In the genomic region with DNA sequence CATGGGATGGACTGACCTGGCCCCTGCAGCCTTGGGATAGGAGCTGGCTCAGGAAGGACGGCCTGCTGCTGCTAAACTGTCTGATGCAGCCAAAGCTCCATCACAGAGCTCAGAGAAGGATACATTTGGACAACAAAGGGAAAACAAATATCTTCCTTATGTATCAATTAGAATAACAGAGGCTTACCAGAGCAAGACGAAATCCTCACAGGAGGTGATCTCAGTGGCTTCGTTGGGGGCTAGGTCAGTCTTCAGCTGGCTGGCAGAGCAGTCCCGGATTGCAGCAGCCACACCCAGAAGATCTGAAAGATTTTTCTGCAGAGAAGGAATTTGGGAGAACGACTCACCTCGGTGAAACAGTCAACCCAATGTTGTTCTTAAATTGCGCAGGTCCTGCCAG, we compare ENCODE assay signal across 25 mouse cellular contexts. TPM values are rescaled to one million over a fixed set of nuclear protein-coding genes. Genes with fewer than 3 reads are reported as not detected.
A peak's percentile ranks its signal among the peaks of the same experiment; 100 is the strongest.
DNase-seq lines count a peak whose midpoint lies in the region; ATAC-seq and TF ChIP-seq lines count a peak whose summit lies in the region.
"Had no signal": no experiment of that assay in that cellular context is flagged by ENCODE, and none has a peak within 500 bp of the region (broad histone marks: within the 10 kb centered on the region; RNA-seq: fewer than 3 reads in every experiment).

No protein-coding gene starts in this region.

- H3K36me3 ChIP-seq in stomach, embryonic 16.5 days (ENCODE audit: control insufficient read depth, insufficient read depth, low read length), result no peaks in the 10 kb centered on the region
- no peaks in the 10 kb centered on the region for H3K36me3 ChIP-seq in stomach, postnatal 0 days (ENCODE audit: control insufficient read depth, insufficient read depth, low read length)
- peaks cover 3% of the 10 kb centered on the region; the same call in 1 of the 2 replicates for H3K36me3 ChIP-seq in ES-Bruce4 (ENCODE audit: control insufficient read depth, insufficient read depth, low read length, poor library complexity, severe bottlenecking)
- H3K36me3 ChIP-seq: embryonic facial prominence, embryonic 15.5 days; forebrain, embryonic 10.5 days; heart, embryonic 15.5 days; hindbrain, embryonic 13.5 days had no signal

- H3K9ac ChIP-seq in stomach, embryonic 16.5 days (ENCODE audit: low read length), result no peak overlapping the region
- no peak overlapping the region for H3K9ac ChIP-seq in stomach, postnatal 0 days (ENCODE audit: low read length)
- no peak overlapping the region for H3K9ac ChIP-seq in ES-Bruce4 (ENCODE audit: low read depth, poor library complexity, severe bottlenecking)
- H3K9ac ChIP-seq: embryonic facial prominence, embryonic 15.5 days; heart, embryonic 15.5 days; hindbrain, embryonic 13.5 days had no signal

- WGBS in stomach, embryonic 16.5 days, result 24% methylated on average over 7 of the region's 7 CpGs
- WGBS in stomach, postnatal 0 days, result 18% methylated on average over 7 of the region's 7 CpGs

- H3K4me1 ChIP-seq in stomach, embryonic 16.5 days (ENCODE audit: control insufficient read depth, insufficient read depth, low read length), result peaks cover 14% of the 10 kb centered on the region
- no peaks in the 10 kb centered on the region for H3K4me1 ChIP-seq in stomach, postnatal 0 days (replicated peaks; ENCODE audit: control insufficient read depth, insufficient read depth)
- H3K4me1 ChIP-seq in ES-Bruce4 (ENCODE audit: control insufficient read depth, insufficient read depth, low read length), result peaks cover 1% of the 10 kb centered on the region

- H3K4me2 ChIP-seq in stomach, embryonic 16.5 days (ENCODE audit: low read depth, low read length), result no peak overlapping the region
- no peak overlapping the region for H3K4me2 ChIP-seq in stomach, postnatal 0 days (replicated peaks; ENCODE audit: low read depth)
- H3K4me2 ChIP-seq: embryonic facial prominence, embryonic 15.5 days; heart, embryonic 11.5 days; heart, embryonic 15.5 days; hindbrain, embryonic 13.5 days had no signal

- H3K9me3 ChIP-seq in stomach, embryonic 16.5 days (replicated peaks; ENCODE audit: control insufficient read depth, low read length), result no peaks in the 10 kb centered on the region
- H3K9me3 ChIP-seq in stomach, postnatal 0 days (ENCODE audit: control insufficient read depth, low read length), result no peaks in the 10 kb centered on the region
- H3K9me3 ChIP-seq in ES-Bruce4 (replicated peaks; ENCODE audit: control insufficient read depth, insufficient read depth, low read length, poor library complexity, severe bottlenecking), result no peaks in the 10 kb centered on the region
- H3K9me3 ChIP-seq: embryonic facial prominence, embryonic 15.5 days; forebrain, embryonic 10.5 days; heart, embryonic 15.5 days; hindbrain, embryonic 13.5 days had no signal

- H3K27me3 ChIP-seq in stomach, embryonic 16.5 days (ENCODE audit: control insufficient read depth, insufficient read depth, low read length), result no peaks in the 10 kb centered on the region
- H3K27me3 ChIP-seq in stomach, postnatal 0 days (ENCODE audit: control insufficient read depth, insufficient read depth, low read length), result no peaks in the 10 kb centered on the region
- no peaks in the 10 kb centered on the region for H3K27me3 ChIP-seq in ES-Bruce4 (ENCODE audit: control insufficient read depth, insufficient read depth, low read length, poor library complexity, severe bottlenecking)
- H3K27me3 ChIP-seq: embryonic facial prominence, embryonic 15.5 days; heart, embryonic 15.5 days had no signal

- DNase-seq in stomach, postnatal 0 days (ENCODE audit: low spot score), result no peak
- peak; percentile 96 for DNase-seq in R1 (ENCODE audit: low read depth, low spot score)
- DNase-seq in urinary bladder, adult 2 months (ENCODE audit: low spot score), result no peak
- no peak for DNase-seq in embryo, embryonic 11 days
- DNase-seq: adrenal gland, postnatal 36 days; cerebellum, adult 9-11 months; cerebellum, postnatal 36 days; gastrocnemius, adult 2 months; gastrocnemius, postnatal 36 days; heart, adult 2 months; heart, postnatal 14 days; kidney, adult 11 months had no signal

- ATAC-seq in stomach, embryonic 16.5 days (ENCODE audit: insufficient read depth, low FRiP score), result no peak
- no peak for ATAC-seq in stomach, postnatal 0 days (ENCODE audit: low FRiP score, low TSS enrichment)
- ATAC-seq: activated CD4-positive, CD25-positive, alpha-beta regulatory T cell, adult 4 months; forebrain, embryonic 14.5 days; hindbrain, postnatal 0 days had no signal

- no peak for TF ChIP-seq POLR2A in ES-Bruce4 (IDR thresholded peaks at IDR 0.05; ENCODE audit: insufficient read depth, low read length)

- peak overlapping the region; percentile 52 for H3K27ac ChIP-seq in stomach, embryonic 16.5 days (ENCODE audit: low read length)
- H3K27ac ChIP-seq in stomach, postnatal 0 days (replicated peaks), result no peak overlapping the region
- peak overlapping the region; percentile 88 for H3K27ac ChIP-seq in ES-Bruce4 (ENCODE audit: insufficient read depth, low read length)
- H3K27ac ChIP-seq: embryonic facial prominence, embryonic 15.5 days; forebrain, embryonic 10.5 days; gastrocnemius, adult 2 months; heart, adult 2 months; heart, embryonic 15.5 days; hindbrain, embryonic 13.5 days; hindbrain, postnatal 0 days had no signal

- TF ChIP-seq CTCF in stomach, postnatal 0 days (IDR thresholded peaks at IDR 0.05; ENCODE audit: low read depth), result no peak
- no peak for TF ChIP-seq CTCF in ES-Bruce4 (IDR thresholded peaks at IDR 0.05; ENCODE audit: low read depth, low read length)

- H3K4me3 ChIP-seq in stomach, embryonic 16.5 days (replicated peaks; ENCODE audit: low read length), result no peak overlapping the region
- no peak overlapping the region for H3K4me3 ChIP-seq in stomach, postnatal 0 days (ENCODE audit: low read depth, low read length)
- H3K4me3 ChIP-seq in ES-Bruce4 (ENCODE audit: low read depth, low read length), result no peak overlapping the region
- H3K4me3 ChIP-seq: embryonic facial prominence, embryonic 15.5 days; erythroblast, embryonic 14.5 days; forebrain, embryonic 10.5 days; gastrocnemius, adult 2 months; heart, adult 2 months; heart, embryonic 15.5 days; hindbrain, embryonic 13.5 days had no signal

- no peak for TF ChIP-seq EP300 in stomach, postnatal 0 days (optimal IDR thresholded peaks at IDR 0.05)
- 0 out of 2 replicates have a peak, but pooled peaks have one; percentile 21 for TF ChIP-seq EP300 in ES-Bruce4 (IDR thresholded peaks at IDR 0.05; ENCODE audit: insufficient read depth, low read depth, low read length)

RNA-seq across cellular contexts. Expression of a gene that starts 2.0 kb away (rescaled TPM):
- 6.9 and 7.9 TPM in 2 replicates for polyA plus RNA-seq in stomach, embryonic 16.5 days (2015; fragmentation: Nextera tagmentation; extraction: Ambion mirVana)
- polyA plus RNA-seq in stomach, postnatal 0 days (2015; fragmentation: Nextera tagmentation; extraction: Ambion mirVana), result 1.3 and 1.7 TPM in 2 replicates
- 155 and 186 TPM in 2 replicates for polyA plus RNA-seq in ES-Bruce4 (2011; ENCODE audit: insufficient read depth, insufficient read length, low read depth, missing spikeins)
- polyA plus RNA-seq in urinary bladder, adult 2 months (2012; rRNA removed), result 2.2 and 3.3 TPM in 2 replicates

RNA-seq across cellular contexts. Expression of a gene that starts 12.5 kb away (rescaled TPM):
- polyA plus RNA-seq in stomach, embryonic 16.5 days (2015; fragmentation: Nextera tagmentation; extraction: Ambion mirVana), result 0.39 and 0.40 TPM in 2 replicates
- 1.1 TPM in 2 replicates for polyA plus RNA-seq in stomach, postnatal 0 days (2015; fragmentation: Nextera tagmentation; extraction: Ambion mirVana)
- 16.7 and 19.1 TPM in 2 replicates for polyA plus RNA-seq in ES-Bruce4 (2011; ENCODE audit: insufficient read depth, insufficient read length, low read depth, missing spikeins)
- 0.14 and 0.15 TPM in 2 replicates for polyA plus RNA-seq in urinary bladder, adult 2 months (2012; rRNA removed)
- polyA plus RNA-seq: erythroblast, embryonic 14.5 days; forebrain, embryonic 14.5 days; heart, adult 2 months; heart, embryonic 11.5 days; heart, embryonic 15.5 days had no signal

RNA-seq across cellular contexts. Expression of a gene that starts 16.8 kb away (rescaled TPM):
- 40.9 and 44.4 TPM in 2 replicates for polyA plus RNA-seq in stomach, embryonic 16.5 days (2015; fragmentation: Nextera tagmentation; extraction: Ambion mirVana)
- polyA plus RNA-seq in stomach, postnatal 0 days (2015; fragmentation: Nextera tagmentation; extraction: Ambion mirVana), result 18.1 and 22.4 TPM in 2 replicates
- polyA plus RNA-seq in ES-Bruce4 (2011; ENCODE audit: insufficient read depth, insufficient read length, low read depth, missing spikeins), result 40.2 and 42.3 TPM in 2 replicates
- polyA plus RNA-seq in urinary bladder, adult 2 months (2012; rRNA removed), result 28.1 and 31.0 TPM in 2 replicates

RNA-seq across cellular contexts. Expression of a gene that starts 18.8 kb away (rescaled TPM):
- polyA plus RNA-seq in stomach, embryonic 16.5 days (2015; fragmentation: Nextera tagmentation; extraction: Ambion mirVana), result not detected in 2 replicates
- not detected in 2 replicates for polyA plus RNA-seq in stomach, postnatal 0 days (2015; fragmentation: Nextera tagmentation; extraction: Ambion mirVana)
- polyA plus RNA-seq in ES-Bruce4 (2011; ENCODE audit: insufficient read depth, insufficient read length, low read depth, missing spikeins), result not detected in 2 replicates
- not detected in 2 replicates for polyA plus RNA-seq in urinary bladder, adult 2 months (2012; rRNA removed)
- polyA plus RNA-seq: activated CD4-positive, CD25-positive, alpha-beta regulatory T cell, adult 4 months; embryonic facial prominence, embryonic 11.5 days; embryonic facial prominence, embryonic 15.5 days; erythroblast, embryonic 14.5 days; forebrain, embryonic 10.5 days; forebrain, embryonic 14.5 days; heart, adult 2 months; heart, embryonic 11.5 days; heart, embryonic 15.5 days; hindbrain, embryonic 13.5 days; hindbrain, postnatal 0 days; intestine, embryonic 14.5 days had no signal

RNA-seq across cellular contexts. Expression of a gene that starts 23.3 kb away (rescaled TPM):
- 58.4 and 68.7 TPM in 2 replicates for polyA plus RNA-seq in stomach, embryonic 16.5 days (2015; fragmentation: Nextera tagmentation; extraction: Ambion mirVana)
- polyA plus RNA-seq in stomach, postnatal 0 days (2015; fragmentation: Nextera tagmentation; extraction: Ambion mirVana), result 63.7 and 72.4 TPM in 2 replicates
- polyA plus RNA-seq in ES-Bruce4 (2011; ENCODE audit: insufficient read depth, insufficient read length, low read depth, missing spikeins), result 81.0 and 97.3 TPM in 2 replicates
- polyA plus RNA-seq in urinary bladder, adult 2 months (2012; rRNA removed), result 84.7 and 122 TPM in 2 replicates

Comparison
In these comparisons a context has a peak if more than half of its experiments do, and no peak if none do; other contexts are left out.
1. RNA of a gene that starts 2.0 kb away (polyA plus RNA-seq): 155 to 186 TPM in ES-Bruce4; 6.9 to 7.9 TPM in stomach, embryonic 16.5 days, 2.2 to 3.3 TPM in urinary bladder, adult 2 months and 1.3 to 1.7 TPM in stomach, postnatal 0 days; every median in the first group is over 10 times any median in the second.